Mouse (Mus musculus) bone marrow, adult 2 months (tissue): ENCODE results near the gene Usp4.

Experiments used
- CTCF ChIP-seq: fragments of 200-500 bp; IDR thresholded peaks from 2 replicates; pipeline ENCODE4 v1.5.1; 2011; ENCODE audit warnings: low read length, control low read depth; ENCODE audit not compliant: control insufficient read depth, insufficient read depth
- POLR2A ChIP-seq: fragments of 200-500 bp; IDR thresholded peaks from 2 replicates; pipeline ENCODE4 v1.6.1; 2011; ENCODE audit warnings: low read depth, mild to moderate bottlenecking, control low read depth, low read length, borderline replicate concordance; ENCODE audit not compliant: control insufficient read depth

- TF ChIP-seq POLR2A (peak; percentile 43; the same call in 1 of the 2 replicates), CTCF (no peak)
Observed at GRCm38 (mm10) chr9:108340258-108341138, 7.2 kb upstream of the Usp4 start.
